Mouse (Mus musculus): Measurements from ENCODE around the gene Map4.

Map4 gene

GRCm38 (mm10) chr9:110130896-110131524, 199.8 kb downstream of the Map4 start:
- DNase-seq (ENCODE audit: low read depth, low spot score) = peak; percentile 6

- peak; percentile 99 for DNase-seq (ENCODE audit: low read depth, low spot score)
Measured at GRCm38 (mm10) chr9:110131525-110132197, 200.4 kb downstream of the Map4 start.

DNA sequence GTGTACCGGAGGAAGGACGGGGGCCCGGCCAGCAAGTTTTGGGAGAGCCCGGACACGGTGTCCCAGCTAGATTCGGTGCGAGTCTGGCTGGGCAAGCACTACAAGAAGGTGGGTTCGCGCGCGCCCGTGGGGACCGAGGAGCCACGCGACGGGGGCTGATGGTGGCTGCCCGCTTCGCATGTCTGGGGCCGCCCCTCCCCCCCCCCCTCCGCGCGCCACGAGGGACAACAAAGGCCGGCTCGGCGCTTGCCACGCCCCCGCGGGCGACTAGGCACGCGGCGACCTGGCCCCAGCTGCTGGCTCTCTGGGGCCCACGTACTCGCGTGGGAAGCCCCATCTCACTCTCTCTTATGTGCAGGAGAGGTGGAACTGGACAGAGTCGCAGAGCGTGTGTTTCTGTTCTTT, 200.9 kb downstream of the Map4 start:
- peak; percentile 77 for DNase-seq (ENCODE audit: low read depth, low spot score)

DNA sequence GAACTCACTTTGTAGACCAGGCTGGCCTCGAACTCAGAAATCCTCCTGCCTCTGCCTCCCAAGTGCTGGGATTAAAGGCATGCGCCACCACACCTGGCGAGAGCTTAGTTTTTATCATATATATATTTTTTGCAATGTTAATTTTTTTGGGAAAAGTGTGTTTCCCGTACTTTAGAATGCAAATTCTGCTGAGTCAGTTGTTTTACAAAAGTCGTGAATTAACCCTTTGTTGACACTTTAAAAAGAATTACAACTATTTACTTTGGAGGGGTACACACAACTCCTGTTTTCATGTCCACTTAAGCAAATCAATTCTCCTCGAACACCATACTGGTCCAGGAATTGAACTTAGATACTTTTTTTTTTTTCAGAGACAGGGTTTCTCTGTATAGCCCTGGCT, 201.7 kb downstream of the Map4 start:
- no peak for DNase-seq (ENCODE audit: low read depth, low spot score)
